Mouse (Mus musculus) left cerebral cortex, postnatal 4 days (tissue): ENCODE data around the gene Mpped2. TPM values are rescaled to one million over a fixed set of nuclear protein-coding genes. Genes with fewer than 3 reads are reported as not detected.

Source experiments
- DNase-seq: peaks from one replicate; pipeline ENCODE4 v3.0.0-alpha.2; 2022
- intact Hi-C: fragments of 180-260 bp; cut with DNase I; formaldehyde crosslinking; loops from one replicate; pipeline ENCODE4 v1.15.1; 2025
- total RNA-seq, 2 experiments: library from RNA; stranded (reverse); gene quantifications; 2 replicates each; pipeline ENCODE4 v1.2.3; 2021

Gene Mpped2
- total RNA-seq, 2 experiments from 2014 or later, result 83.3 to 84.6 TPM

GRCm38 (mm10) chr2:106895326-106896023 is 202.4 kb downstream of the Mpped2 start:
- intact Hi-C loops, result no loop called here
- peak; percentile 5 for DNase-seq

- no peak for DNase-seq
- intact Hi-C loops, result no loop called here
Observed at GRCm38 (mm10) chr2:106896024-106896384, 202.9 kb downstream of the Mpped2 start.

- intact Hi-C loops, result no loop called here
- DNase-seq, result no peak
Observed at GRCm38 (mm10) chr2:106911951-106912480, 218.9 kb downstream of the Mpped2 start.
